In the genomic region with DNA sequence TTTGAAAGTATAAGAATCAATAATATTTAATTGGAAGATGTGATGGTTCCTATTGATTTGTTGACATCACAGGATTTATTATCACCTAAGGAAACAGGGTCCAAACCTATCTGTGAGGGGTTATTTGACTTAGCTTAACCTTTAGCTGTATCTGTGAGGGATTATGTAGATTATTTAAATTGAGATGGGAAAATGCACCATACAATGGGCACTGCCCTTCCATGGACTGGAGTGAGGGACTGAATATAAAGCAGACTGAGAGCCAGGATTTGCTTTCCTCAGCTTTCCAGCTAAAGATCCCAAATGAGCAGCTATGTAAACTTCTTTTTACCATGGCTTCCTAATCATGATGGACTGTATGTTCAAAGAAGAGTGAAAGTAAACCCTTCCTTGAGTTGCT, we compare ENCODE assay signal across 28 mouse cellular contexts.
"Had no signal": no experiment of that assay in that cellular context is flagged by ENCODE, and none has a peak within 500 bp of the region (broad histone marks: within the 10 kb centered on the region; RNA-seq: fewer than 3 reads in every experiment).

No protein-coding gene starts in this region.

- H3K9ac ChIP-seq: embryonic facial prominence, embryonic 12.5 days; embryonic facial prominence, embryonic 13.5 days; embryonic facial prominence, embryonic 15.5 days; forebrain, embryonic 12.5 days; forebrain, embryonic 13.5 days; forebrain, embryonic 15.5 days; forebrain, postnatal 0 days had no signal

- ATAC-seq: forebrain, embryonic 13.5 days; forebrain, embryonic 14.5 days; forebrain, embryonic 15.5 days; forebrain, embryonic 16.5 days; forebrain, postnatal 0 days had no signal

- DNase-seq: cerebellum, adult 8-10 months; cerebellum, adult 9-10 months; cerebellum, adult 9-11 months; cerebellum, postnatal 10 days; cerebellum, postnatal 14 days; cerebellum, postnatal 25 days; cerebellum, postnatal 36 days; embryo, embryonic 11 days; forebrain, postnatal 0 days; gastrocnemius, adult 2 months; gastrocnemius, postnatal 10 days; gastrocnemius, postnatal 14 days; gastrocnemius, postnatal 25 days; gastrocnemius, postnatal 36 days; heart, adult 11 months; heart, adult 18-20 months; heart, adult 2 months had no signal

- H3K36me3 ChIP-seq: embryonic facial prominence, embryonic 10.5 days; embryonic facial prominence, embryonic 12.5 days; embryonic facial prominence, embryonic 13.5 days; embryonic facial prominence, embryonic 15.5 days; forebrain, embryonic 10.5 days; forebrain, embryonic 12.5 days; forebrain, embryonic 15.5 days had no signal

- H3K4me1 ChIP-seq: embryonic facial prominence, embryonic 10.5 days; embryonic facial prominence, embryonic 12.5 days; embryonic facial prominence, embryonic 13.5 days; embryonic facial prominence, embryonic 15.5 days; forebrain, embryonic 10.5 days; forebrain, embryonic 12.5 days; forebrain, embryonic 13.5 days; forebrain, embryonic 15.5 days had no signal

- H3K27me3 ChIP-seq: embryonic facial prominence, embryonic 12.5 days; embryonic facial prominence, embryonic 13.5 days; embryonic facial prominence, embryonic 15.5 days; forebrain, embryonic 12.5 days; forebrain, embryonic 13.5 days; forebrain, embryonic 15.5 days had no signal

- H3K27ac ChIP-seq: embryonic facial prominence, embryonic 10.5 days; embryonic facial prominence, embryonic 12.5 days; embryonic facial prominence, embryonic 13.5 days; embryonic facial prominence, embryonic 15.5 days; forebrain, embryonic 10.5 days; forebrain, embryonic 12.5 days; forebrain, embryonic 13.5 days; forebrain, embryonic 15.5 days; gastrocnemius, adult 2 months; heart, adult 2 months had no signal

- H3K4me3 ChIP-seq: embryonic facial prominence, embryonic 10.5 days; embryonic facial prominence, embryonic 12.5 days; embryonic facial prominence, embryonic 13.5 days; embryonic facial prominence, embryonic 15.5 days; erythroblast, embryonic 14.5 days; forebrain, embryonic 10.5 days; forebrain, embryonic 12.5 days; forebrain, embryonic 13.5 days; forebrain, embryonic 15.5 days; gastrocnemius, adult 2 months; heart, adult 2 months had no signal

- H3K9me3 ChIP-seq: embryonic facial prominence, embryonic 10.5 days; embryonic facial prominence, embryonic 12.5 days; embryonic facial prominence, embryonic 13.5 days; embryonic facial prominence, embryonic 15.5 days; forebrain, embryonic 10.5 days; forebrain, embryonic 12.5 days; forebrain, embryonic 13.5 days; forebrain, embryonic 15.5 days had no signal

- H3K4me2 ChIP-seq: embryonic facial prominence, embryonic 12.5 days; embryonic facial prominence, embryonic 13.5 days; embryonic facial prominence, embryonic 15.5 days; forebrain, embryonic 12.5 days; forebrain, embryonic 13.5 days; forebrain, embryonic 15.5 days had no signal
